Mouse (Mus musculus): Measurements from ENCODE around the gene Nthl1.
A peak's percentile ranks its signal among the peaks of the same experiment; 100 is the strongest.

Gene Nthl1

DNA sequence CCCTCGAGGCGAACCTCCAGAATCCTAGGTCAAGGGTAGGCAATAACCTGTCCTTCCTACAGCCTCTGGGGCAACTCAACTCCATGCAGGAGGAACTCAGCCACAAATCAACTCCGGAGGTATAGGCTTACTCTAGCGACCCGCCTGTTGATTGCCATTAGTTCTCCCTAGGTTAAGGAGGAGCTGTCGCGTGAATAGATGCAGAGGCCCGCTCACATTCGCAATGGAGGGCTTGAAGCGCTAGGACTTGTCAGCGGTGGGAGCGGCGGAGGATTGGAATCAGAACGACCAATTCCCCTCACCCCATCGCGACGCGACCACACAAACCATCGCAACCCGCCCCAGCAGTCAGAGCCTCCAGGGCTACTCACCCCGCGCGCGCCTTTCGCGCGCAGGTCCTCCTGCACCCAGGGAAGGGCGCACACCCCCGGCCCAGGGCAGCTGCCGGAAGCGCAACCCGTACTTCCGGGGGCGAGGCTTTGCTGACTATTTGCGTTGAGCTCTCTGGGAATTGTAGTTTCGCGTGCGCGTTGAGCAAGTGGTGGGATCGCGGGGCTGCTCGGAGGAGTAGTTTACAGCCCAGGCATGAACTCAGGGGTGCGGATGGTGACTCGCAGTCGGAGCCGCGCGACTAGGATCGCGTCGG lies at the start of gene Nthl1, which contains the start of gene Tsc2:
Nthl1 (plus strand) TSS at position 514 of the 646 bp plus-strand sequence.
Tsc2 (minus strand) TSS at position 464 of the 646 bp plus-strand sequence.
- DNase-seq (ENCODE audit: low read depth) = peak; percentile 89

DNA sequence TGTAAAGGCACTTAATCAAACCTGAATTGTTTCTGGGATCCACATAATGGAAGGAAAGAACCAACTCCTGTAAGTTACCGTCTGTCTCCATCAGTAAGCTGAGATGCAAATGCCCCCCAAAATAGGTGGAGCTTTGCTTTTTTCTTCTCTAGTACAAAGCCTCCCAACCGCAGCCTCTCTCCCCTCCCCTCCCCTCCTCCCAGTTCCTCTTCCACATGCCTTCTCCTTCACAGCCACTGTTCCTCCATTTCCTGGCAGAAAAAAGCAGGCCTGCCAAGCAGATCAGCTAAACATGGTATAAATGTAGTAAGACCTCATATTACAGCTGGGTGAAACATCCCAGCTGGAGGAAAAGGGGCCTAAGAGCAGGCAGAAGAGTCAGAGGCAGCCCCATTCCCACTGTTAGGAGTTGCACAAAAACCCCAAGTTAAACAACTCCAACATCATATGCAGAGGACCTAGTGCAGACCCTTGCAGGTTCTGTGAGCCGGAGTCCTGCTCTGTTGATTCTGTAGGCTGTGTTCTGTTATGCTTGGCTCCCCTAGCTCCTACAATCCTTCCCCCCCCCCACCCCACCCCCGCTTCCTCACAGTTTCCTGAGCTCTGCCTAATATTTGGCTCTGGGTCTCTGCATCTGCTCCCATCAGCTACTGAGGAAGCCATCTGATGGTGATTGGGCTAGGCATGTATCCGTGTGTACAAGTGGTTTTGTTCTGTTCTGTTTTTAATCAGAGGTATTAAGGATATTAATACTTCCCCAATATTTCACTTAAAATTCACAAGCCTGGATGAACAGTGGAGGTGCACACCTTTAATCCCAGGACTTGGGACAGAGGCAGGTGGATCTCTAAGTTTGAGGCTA lies 48.6 kb upstream of the Nthl1 start:
- peak; percentile 20 for DNase-seq (ENCODE audit: low read depth)

DNA sequence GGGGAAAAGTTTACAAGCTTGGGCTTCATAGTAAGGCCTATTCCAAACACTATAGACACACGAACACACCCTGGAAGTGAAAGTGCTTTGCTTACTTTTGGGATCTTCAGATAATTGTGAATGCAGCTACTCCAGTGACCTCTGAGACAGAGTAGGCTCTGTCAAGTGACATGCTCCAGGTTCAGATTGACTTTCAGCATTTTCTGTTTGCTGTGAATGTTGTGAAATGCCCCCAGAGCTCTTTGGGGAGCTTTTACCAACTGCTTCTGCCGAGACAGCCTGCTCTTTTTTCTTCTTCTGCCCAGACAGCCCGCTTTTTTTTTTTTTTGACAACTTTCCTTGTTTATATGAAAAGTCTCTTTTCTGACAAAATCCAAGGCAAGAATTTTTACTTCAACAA lies 48.0 kb upstream of the Nthl1 start:
- DNase-seq (ENCODE audit: low read depth) = peak; percentile 52

DNA sequence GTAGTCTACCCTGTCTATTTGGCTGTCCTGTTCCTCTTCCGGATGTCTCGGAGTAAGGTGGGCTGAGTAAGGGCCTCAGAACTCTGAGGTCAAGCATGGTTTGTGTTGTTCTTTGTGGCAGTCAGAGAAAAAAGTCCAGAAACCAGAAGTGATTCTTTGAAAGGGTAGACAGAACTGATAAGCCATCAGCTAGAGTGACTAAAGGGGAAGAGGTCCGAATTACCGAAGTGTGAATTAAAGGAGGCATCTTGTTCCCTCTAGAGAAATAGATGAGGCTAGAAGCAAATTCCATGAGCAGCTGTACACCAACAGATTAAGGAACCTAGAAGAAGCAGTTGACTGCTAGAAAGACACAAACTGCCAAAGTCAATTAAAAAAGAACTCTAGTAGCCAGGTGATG lies 45.9 kb upstream of the Nthl1 start:
- no peak for DNase-seq (ENCODE audit: low read depth)

DNA sequence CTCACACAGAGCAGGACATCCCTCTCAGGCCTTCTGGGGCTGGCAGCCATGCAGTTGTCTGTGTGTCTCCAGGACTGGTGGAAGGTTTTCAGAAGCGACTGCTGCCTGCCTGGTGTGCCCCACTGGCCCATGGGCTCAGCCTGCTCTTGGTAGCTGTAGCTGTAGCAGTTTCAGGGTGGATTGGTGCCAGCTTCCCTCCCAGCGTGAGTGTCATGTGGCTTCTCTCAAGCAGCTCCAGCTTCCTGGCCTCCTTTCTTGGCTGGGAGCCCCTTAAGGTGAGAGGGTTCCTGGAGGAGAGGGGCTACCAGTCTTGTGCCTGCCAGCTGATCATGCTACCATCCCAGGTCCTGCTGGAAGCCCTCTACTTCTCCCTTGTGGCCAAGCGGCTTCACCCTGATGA lies 41.5 kb upstream of the Nthl1 start:
- DNase-seq (ENCODE audit: low read depth) = peak; percentile 22

DNA sequence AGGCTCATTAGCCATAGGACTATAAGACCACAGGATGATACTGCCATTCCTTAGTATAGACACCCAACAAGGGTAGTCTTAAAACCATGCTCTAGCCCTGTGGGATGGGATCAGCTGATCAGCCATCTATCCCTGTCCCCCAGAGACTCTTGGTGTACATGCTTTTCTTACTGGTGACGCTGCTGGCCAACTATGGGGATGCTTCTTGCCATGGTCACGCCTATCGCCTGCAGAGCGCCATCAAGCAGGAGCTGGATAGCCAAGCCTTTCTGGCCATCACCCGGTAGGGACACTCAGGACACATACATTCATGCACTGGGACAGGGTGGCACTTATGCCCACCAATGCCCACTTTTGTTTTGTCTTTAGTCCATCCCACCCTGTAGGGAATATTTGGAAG lies 40.8 kb upstream of the Nthl1 start:
- DNase-seq (ENCODE audit: low read depth) = no peak

DNA sequence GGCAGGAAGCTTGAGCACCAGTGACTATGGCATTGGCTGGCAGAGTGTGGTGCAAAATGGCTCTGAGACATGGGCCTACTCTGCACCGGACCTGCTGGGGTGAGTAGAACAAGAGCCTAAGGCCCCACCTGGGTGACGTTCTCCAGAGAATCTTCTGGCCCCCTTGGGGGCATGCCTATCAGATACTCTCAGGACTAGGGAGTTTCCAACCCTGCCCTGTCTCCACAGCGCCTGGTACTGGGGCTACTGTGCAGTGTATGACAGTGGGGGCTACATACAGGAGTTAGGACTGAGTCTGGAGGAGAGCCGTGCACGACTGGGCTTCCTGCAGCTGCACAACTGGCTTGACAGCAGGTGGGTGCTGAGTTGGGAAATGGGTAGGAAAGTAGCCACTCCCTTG lies 39.2 kb upstream of the Nthl1 start:
- DNase-seq (ENCODE audit: low read depth) = no peak

DNA sequence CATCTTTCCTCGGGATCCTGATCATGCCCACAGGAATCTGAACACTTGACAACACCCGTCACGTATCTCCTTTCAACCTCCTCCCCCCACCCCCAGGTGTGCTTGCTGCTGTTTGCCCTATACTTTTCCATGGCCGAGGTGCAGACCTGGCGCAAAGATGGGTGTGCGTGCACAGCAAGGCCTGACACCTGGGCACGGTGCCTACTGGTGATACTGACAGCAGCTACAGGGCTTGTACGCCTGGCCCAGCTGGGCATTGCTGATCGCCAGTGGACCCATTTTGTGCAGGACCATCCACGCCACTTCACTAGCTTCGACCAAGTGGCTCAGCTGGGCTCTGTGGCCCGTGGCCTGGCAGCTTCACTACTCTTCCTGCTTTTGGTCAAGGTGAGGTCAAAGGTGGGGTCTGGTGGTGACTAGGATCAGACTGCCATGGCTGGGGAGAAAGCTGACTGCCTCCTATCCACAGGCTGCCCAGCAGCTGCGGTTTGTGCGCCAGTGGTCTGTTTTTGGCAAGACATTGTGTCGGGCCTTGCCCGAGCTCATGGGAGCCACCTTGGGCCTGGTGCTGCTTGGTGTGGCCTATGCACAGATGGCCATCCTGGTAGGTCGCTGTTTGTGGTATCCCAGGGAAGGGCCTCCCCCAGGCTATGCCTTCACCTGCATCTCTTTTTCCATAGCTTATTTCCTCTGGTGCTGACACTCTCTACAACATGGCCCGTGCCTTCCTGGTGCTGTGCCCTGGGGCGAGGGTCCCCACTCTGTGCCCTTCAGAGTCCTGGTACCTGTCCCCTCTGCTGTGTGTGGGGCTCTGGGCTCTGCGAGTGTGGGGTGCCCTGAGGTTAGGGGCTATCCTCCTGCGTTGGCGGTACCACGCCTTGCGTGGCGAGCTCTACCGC lies 38.2 kb upstream of the Nthl1 start:
- DNase-seq (ENCODE audit: low read depth) = no peak

DNA sequence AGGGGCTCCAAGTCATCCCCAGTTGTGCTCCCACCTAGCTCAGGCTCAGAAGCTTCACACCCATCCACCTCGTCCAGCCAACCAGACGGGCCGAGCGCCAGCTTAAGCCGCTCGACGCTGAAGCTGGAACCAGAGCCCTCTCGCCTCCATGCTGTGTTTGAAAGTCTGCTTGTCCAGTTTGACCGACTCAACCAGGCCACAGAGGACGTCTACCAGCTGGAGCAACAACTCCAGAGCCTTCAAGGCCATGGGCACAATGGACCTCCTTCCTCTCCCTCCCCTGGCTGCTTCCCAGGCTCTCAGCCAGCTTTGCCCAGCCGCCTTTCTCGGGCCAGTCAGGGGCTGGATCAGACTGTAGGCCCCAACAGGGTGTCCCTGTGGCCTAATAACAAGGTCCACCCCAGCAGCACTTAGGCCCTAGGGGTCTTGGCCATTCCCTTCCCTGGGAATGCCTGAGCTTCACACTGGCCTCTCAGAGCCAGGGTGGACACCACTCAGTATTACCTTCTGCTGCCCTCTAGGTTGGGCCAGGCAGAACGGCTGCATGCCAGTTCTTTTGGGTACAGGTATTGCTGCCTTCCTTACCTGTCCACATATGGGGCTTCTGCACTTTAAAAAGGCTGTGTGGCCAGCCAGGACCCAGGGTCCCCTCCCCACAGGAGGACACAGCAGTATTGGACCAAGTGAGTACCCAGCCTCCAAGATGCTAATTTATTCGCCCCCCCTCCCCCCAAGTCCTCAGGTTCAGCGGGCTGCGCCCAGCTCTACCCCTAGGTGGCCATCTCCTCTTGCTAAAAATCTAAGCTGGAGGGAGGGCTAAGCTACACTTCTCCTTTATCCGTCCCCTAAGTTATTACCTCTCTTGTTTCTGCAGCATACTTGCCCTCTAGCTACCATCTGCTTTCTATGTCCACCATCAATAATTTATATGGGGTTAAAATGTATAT lies 37.1 kb upstream of the Nthl1 start:
- peak; percentile 38 for DNase-seq (ENCODE audit: low read depth)

DNA sequence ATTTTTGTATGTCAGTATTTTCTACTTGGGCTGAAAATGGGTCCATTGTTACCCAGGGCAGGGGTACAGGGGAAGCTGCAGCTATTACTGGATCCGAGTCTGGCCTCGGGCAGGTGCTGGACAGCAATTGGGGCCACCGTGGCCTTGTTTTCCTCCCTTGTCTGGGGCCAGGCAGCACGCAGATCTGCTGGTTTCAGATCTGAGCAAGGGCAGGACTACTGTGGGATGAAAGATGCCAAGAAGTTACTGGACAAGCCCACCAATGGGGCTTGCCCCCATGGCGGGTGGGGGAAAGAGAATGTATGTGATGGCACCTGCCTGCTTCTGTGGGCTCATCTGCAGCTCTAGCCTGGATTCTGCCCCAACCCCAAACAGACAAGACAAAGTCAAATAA lies 36.4 kb upstream of the Nthl1 start:
- no peak for DNase-seq (ENCODE audit: low read depth)

DNA sequence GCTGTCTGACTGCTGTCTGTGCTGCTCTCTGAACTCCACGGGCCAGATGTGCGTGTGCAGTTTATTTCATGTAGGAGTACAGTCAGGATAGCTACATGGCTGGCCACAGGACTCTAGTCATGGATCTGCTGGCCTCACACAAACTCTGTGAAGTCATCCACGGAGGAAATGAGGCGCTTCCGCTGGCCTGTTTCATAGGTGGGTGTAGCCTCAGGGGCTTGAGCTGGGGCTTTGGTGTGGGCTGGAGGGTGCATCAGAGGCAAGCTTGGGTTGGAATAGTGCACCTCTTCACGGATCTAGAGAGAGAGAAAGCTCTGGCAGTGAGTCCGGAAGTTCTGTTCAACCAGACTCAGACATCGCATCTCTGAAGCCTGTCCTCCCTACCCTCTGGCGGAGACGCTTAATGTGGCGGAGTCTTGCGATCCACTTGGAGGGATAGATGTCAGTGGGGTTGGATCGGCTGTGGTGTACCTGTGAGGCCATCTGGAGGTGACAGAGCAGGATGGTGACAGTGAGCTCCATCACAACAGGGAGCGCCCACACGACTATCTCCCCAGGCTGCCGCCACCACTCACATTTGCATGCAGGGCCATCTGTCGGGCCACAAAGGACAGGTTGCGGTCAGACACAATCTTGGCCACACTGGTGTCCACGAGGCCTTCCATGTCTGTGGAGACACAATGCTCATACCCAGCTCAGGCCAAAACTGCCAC lies 35.9 kb upstream of the Nthl1 start:
- no peak for DNase-seq (ENCODE audit: low read depth)

DNA sequence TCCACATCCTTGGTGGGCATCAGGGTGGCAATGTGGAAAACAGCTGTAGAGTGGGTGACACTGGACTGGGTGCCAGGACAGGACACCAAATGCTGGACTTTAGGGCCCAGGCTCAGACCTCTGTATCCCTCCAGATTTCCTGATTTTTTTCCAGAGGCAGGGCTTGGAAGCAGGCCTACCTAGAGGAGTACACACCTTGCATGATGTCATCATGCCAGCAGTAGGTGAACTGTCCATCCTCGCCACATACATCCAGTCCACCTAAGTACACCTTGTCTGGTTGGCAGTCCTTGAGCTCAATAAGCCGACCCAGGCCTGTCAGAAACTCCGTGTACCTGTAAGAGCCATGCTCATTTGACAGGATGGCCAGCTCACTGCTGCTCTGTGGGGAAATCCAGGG lies 34.5 kb upstream of the Nthl1 start:
- DNase-seq (ENCODE audit: low read depth) = no peak

DNA sequence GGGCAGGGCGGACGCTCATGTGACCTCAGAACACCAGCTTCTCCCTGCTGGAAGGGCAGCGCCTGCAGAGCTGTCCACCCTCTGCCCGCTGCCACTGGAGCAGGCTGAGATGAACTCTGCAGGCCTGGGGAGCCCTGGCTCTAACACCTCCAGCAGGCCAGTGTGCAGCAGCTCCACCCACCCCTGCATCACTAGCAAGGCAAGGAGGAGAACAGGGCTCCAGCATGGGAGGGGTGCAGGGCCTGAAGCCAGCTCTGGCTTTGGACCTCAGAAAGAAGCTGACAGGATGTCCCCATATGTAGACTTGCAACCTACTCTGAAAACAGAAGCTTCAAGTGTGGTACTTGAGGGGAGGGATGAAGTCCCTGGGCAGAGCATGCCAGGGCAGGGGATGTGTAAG lies 32.0 kb upstream of the Nthl1 start:
- no peak for DNase-seq (ENCODE audit: low read depth)

DNA sequence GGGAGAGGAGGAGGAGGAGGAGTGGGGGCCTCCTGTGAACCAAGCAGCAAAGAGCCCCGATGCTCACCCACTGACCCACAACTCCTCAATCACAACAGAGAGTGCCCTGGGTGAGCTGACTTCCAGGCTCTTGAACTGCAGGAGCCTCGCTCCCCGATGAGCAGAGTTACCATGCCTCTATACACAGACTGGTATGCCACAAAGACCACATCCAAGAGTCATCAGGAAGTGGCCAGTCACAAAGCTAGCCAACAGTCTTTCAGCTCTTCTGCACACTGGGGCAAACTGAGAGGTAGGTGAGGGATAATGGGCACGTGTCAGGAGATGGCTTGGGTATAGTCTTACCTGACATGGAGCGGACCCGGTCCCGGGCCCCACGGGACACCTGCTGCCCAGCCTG lies 28.5 kb upstream of the Nthl1 start:
- DNase-seq (ENCODE audit: low read depth) = no peak

DNA sequence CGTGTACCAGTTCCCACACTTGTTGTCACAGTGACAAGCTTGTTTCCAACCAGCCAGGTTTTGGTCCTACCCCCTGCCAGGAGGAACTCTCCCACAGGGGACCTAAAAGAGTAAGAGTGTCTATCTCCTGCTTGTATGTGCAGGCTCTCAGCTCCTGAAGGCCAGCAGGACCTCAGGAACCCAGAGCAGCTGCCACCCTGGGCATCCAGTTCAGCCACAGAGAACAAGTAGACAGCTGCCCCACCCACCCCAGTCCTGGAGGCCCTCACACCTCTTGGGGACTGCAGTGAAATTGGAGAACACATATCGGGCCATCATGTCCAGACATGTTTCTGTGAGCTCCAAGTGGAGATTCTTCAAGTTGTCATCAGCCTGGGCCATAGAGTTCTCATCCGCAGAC lies 27.9 kb upstream of the Nthl1 start:
- no peak for DNase-seq (ENCODE audit: low read depth)

DNA sequence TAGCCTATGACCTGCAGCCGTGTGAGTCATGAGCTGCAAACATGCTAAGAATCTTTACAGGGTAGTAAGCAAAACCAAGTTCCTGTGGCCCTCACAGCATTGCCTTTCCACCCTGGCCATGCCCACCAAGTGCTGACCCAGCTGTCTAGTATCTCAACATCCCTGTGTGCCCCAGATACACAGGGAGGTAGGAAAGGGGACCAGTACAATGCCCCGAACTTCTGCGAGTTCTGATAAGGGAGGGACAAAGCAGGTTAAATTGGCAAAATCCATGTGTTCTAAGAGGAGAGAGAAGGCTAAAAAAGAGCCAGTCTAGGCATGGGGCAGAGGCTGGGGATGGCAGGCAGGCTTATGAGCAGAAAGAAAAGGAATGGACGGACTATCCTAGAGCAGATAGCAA lies 24.1 kb upstream of the Nthl1 start:
- DNase-seq (ENCODE audit: low read depth) = no peak

DNA sequence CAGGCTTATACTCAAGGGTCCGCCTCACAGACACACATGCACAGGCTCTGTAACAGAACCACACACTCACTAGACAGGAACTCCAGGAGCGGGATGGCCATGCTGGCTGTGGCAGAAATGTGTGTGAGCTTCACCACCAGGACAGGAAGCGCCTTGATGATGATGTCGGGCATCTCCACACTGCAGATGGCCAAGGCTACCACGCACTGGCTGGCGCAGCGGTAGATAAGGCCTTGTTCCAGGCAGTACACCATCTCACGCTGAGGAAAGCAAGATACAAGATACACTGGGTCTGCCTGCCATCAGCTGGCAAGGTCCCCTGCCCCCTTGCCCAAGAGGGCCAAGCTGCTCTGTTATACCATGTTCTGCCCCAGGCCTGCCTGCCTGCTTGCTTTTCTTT lies 23.6 kb upstream of the Nthl1 start:
- DNase-seq (ENCODE audit: low read depth) = no peak

DNA sequence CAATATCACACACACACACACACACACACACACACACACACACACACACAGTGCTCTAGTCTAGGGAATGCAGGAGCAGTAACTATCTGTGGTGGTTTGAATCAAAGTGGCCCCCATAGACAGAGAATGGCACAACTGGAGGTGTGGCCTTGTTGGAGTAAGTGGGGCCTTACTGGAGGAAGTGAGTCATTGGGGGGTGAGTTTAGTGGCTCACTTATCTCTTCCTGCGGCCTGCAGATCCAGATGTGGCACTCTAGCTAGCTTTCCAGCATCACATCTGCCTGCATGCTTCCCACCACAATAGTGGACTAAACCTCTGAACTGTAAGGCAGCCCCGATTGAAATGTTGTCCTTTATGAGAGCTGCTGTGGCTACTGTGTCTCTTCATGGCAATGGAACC lies 21.8 kb upstream of the Nthl1 start:
- no peak for DNase-seq (ENCODE audit: low read depth)

DNA sequence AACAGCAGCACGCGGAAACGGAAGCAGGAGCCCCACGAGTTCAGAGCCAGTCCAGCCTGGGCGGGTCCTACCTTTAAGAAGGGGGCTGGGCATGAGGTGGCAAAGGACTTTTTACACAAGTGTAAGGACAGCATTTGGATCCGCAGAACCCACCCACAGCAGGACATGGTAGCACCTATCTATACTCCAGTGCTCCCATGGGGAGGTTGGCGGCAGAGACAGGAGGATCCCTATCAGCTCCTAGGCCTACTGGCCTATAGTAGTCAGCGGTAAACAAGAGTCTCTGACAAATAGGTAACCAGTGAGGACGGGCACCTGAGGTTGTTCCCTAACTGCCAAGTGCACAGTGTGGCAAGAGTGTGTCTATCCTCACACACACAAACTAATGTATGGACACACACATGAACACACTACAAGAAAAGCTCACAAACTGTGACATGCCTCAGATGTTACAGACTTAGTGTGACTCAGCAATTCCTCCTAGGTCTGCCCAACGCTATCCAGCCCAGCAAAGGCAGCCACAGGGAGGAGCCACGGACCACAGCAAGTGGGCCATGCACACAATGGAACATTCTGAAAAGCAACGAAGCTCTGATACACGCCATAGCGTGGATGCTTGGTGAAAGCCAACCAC lies 14.8 kb upstream of the Nthl1 start:
- peak; percentile 75 for DNase-seq (ENCODE audit: low read depth)

DNA sequence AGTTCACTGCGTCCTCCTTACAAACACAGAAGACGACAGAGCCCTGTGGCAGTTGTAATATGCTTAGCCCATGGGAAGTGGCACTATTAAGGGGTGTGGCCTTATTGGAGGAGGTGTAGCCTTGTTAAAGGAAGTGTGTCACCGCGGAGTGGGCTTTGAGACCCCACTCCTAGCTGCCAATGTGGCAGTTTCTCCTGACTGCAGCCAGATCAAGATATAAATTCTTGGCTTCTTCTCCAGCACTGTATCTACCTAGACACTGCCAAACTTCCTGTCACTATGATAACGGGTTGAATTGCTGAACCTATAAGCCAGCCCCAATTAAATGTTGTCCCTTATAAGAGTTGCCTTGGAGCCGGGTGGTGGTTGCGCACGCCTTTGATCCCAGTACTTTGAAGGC lies 7.0 kb upstream of the Nthl1 start:
- no peak for DNase-seq (ENCODE audit: low read depth)
